Mouse (Mus musculus): ENCODE measurements around the gene Mmp23. TPM values are rescaled to one million over a fixed set of nuclear protein-coding genes. Genes with fewer than 3 reads are reported as not detected.
"Not testable (repeated sequence)": the region's sequence is repeated elsewhere in the genome, so short reads cannot be mapped to it uniquely, and the experiment has no call there.

Mmp23 gene
- polyA plus RNA-seq, 2 experiments: 2.8 to 5.4 TPM

GRCm38 (mm10) chr4:155675991-155676390 is 22.8 kb upstream of the Mmp23 start:
- no peak overlapping the region for H3K27ac ChIP-seq
- TF ChIP-seq CTCF (IDR thresholded peaks at IDR 0.05; ENCODE audit: low read depth) (peak; percentile 30), EP300 (IDR thresholded peaks at IDR 0.05; ENCODE audit: low read depth) (no peak)

DNA sequence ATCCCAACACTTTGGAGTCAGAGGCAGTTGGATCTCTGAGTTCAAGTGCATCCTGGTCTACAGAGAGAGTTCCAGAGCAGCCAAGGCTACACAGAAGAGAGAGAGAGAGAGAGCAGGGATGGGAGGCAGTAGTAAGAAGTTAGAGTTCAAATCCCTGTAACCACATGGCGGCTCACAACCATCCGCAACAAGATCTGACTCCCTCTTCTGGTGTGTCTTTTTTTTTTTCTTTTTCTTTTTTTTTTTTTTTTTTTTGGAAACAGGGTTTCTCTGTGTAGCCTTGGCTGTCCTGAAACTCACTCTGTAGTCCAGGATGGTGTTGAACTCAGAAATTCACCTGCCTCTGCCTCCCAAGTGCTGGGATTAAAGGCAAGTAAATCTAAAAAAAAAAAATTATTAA is 18.9 kb upstream of the Mmp23 start:
- H3K27me3 ChIP-seq (ENCODE audit: control insufficient read depth, insufficient read depth, low read length): no peaks in the 10 kb centered on the region
- no peak overlapping the region for H3K4me2 ChIP-seq (ENCODE audit: low read depth)
- peaks cover 3 to 9% of the 10 kb centered on the region in 2 experiments; a peak in 2 of 4 replicates for H3K4me1 ChIP-seq (replicated peaks; ENCODE audit: control insufficient read depth in 2 of 2, insufficient read depth in 2 of 2, low read length in 1 of 2)
- no peaks in the 10 kb centered on the region for H3K36me3 ChIP-seq (replicated peaks; ENCODE audit: control insufficient read depth, insufficient read depth, low read depth)
- no peaks in the 10 kb centered on the region for H3K9me3 ChIP-seq (ENCODE audit: control insufficient read depth, low read length)
- WGBS (ENCODE audit: insufficient replicate concordance): 43% methylated on average over 2 of the region's 2 CpGs
- ATAC-seq (ENCODE audit: insufficient read depth) (no peak), DNase-seq (ENCODE audit: low read depth in 3 of 3, low spot score in 3 of 3) (no peak)
- TF ChIP-seq EP300 (IDR thresholded peaks at IDR 0.05; ENCODE audit: low read depth): no peak
- TF ChIP-seq CTCF (IDR thresholded peaks at IDR 0.05; ENCODE audit: low read depth): no peak
- no peak overlapping the region for H3K9ac ChIP-seq (replicated peaks)
- no peak overlapping the region for H3K4me3 ChIP-seq (ENCODE audit: insufficient read depth in 1 of 2, low read depth in 2 of 2, low read length in 2 of 2)
- H3K27ac ChIP-seq: no peak overlapping the region

More at GRCm38 (mm10) chr4:155675991-155676390, 22.8 kb upstream of the Mmp23 start:
- Histone ChIP-seq H3K9me3 (ENCODE audit: control insufficient read depth, low read length) (no peaks in the 10 kb centered on the region), H3K4me3 (ENCODE audit: insufficient read depth in 1 of 2, low read depth in 2 of 2, low read length in 2 of 2) (no peak overlapping the region), H3K27me3 (ENCODE audit: control insufficient read depth, insufficient read depth, low read length) (no peaks in the 10 kb centered on the region), H3K36me3 (replicated peaks; ENCODE audit: control insufficient read depth, insufficient read depth, low read depth) (no peaks in the 10 kb centered on the region), H3K4me2 (ENCODE audit: low read depth) (no peak overlapping the region), H3K9ac (replicated peaks) (no peak overlapping the region), H3K4me1 (replicated peaks; ENCODE audit: control insufficient read depth in 2 of 2, insufficient read depth in 2 of 2, low read length in 1 of 2) (no peaks in the 10 kb centered on the region)
- DNase-seq (ENCODE audit: low read depth in 3 of 3, low spot score in 3 of 3) (no peak), ATAC-seq (ENCODE audit: insufficient read depth) (no peak)
- WGBS (ENCODE audit: insufficient replicate concordance): 62% methylated on average over 2 of the region's 2 CpGs

DNA sequence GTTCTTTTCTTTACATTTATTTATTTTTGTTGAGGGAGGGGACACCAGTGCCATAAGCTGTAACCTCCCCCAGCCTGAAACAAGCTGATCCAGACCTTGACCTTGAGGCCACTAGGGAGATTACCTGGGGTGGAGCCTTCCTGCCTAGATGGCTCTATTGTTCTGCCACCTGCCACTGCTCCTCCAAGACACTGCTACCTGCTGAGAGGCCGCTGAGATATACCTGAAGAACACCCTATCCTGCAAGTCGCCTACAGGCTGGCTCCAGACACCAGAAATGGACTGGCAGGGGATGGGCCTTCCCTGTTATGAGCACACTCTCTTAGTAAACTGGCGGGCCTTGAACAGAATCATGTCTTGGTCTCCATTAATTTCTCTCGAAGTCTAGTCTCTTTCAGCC is 17.1 kb upstream of the Mmp23 start:
- 64% methylated on average over 4 of the region's 4 CpGs for WGBS (ENCODE audit: insufficient replicate concordance)
- not testable (repeated sequence) for H3K4me3 ChIP-seq (ENCODE audit: insufficient read depth in 1 of 2, low read depth in 2 of 2, low read length in 2 of 2); H3K9me3 ChIP-seq (ENCODE audit: control insufficient read depth, low read length); DNase-seq (ENCODE audit: low read depth in 3 of 3, low spot score in 3 of 3); H3K4me2 ChIP-seq (ENCODE audit: low read depth); ATAC-seq (ENCODE audit: insufficient read depth); H3K4me1 ChIP-seq (replicated peaks; ENCODE audit: control insufficient read depth in 2 of 2, insufficient read depth in 2 of 2, low read length in 1 of 2); H3K27ac ChIP-seq; H3K36me3 ChIP-seq (replicated peaks; ENCODE audit: control insufficient read depth, insufficient read depth, low read depth); H3K27me3 ChIP-seq (ENCODE audit: control insufficient read depth, insufficient read depth, low read length); H3K9ac ChIP-seq (replicated peaks)

GRCm38 (mm10) chr4:155669598-155670075 is 16.5 kb upstream of the Mmp23 start:
- DNase-seq (ENCODE audit: low read depth in 3 of 3, low spot score in 3 of 3) (no peak), ATAC-seq (ENCODE audit: insufficient read depth) (peak; percentile 0; the same call in 1 of the 2 replicates)
- Histone ChIP-seq H3K4me2 (ENCODE audit: low read depth) (peak overlapping the region; percentile 87), H3K27ac (no peak overlapping the region), H3K36me3 (replicated peaks; ENCODE audit: control insufficient read depth, insufficient read depth, low read depth) (no peaks in the 10 kb centered on the region), H3K4me1 (replicated peaks; ENCODE audit: control insufficient read depth in 2 of 2, insufficient read depth in 2 of 2, low read length in 1 of 2) (peaks cover 3 to 9% of the 10 kb centered on the region in 2 experiments; a peak in 2 of 4 replicates), H3K9ac (replicated peaks) (no peak overlapping the region), H3K27me3 (ENCODE audit: control insufficient read depth, insufficient read depth, low read length) (no peaks in the 10 kb centered on the region), H3K9me3 (ENCODE audit: control insufficient read depth, low read length) (no peaks in the 10 kb centered on the region), H3K4me3 (ENCODE audit: insufficient read depth in 1 of 2, low read depth in 2 of 2, low read length in 2 of 2) (peak overlapping the region; percentile 87 to 91)
- under 1% methylated on average over 8 of the region's 8 CpGs for WGBS (ENCODE audit: insufficient replicate concordance)
- no peak for TF ChIP-seq EP300 (IDR thresholded peaks at IDR 0.05; ENCODE audit: low read depth)

DNA sequence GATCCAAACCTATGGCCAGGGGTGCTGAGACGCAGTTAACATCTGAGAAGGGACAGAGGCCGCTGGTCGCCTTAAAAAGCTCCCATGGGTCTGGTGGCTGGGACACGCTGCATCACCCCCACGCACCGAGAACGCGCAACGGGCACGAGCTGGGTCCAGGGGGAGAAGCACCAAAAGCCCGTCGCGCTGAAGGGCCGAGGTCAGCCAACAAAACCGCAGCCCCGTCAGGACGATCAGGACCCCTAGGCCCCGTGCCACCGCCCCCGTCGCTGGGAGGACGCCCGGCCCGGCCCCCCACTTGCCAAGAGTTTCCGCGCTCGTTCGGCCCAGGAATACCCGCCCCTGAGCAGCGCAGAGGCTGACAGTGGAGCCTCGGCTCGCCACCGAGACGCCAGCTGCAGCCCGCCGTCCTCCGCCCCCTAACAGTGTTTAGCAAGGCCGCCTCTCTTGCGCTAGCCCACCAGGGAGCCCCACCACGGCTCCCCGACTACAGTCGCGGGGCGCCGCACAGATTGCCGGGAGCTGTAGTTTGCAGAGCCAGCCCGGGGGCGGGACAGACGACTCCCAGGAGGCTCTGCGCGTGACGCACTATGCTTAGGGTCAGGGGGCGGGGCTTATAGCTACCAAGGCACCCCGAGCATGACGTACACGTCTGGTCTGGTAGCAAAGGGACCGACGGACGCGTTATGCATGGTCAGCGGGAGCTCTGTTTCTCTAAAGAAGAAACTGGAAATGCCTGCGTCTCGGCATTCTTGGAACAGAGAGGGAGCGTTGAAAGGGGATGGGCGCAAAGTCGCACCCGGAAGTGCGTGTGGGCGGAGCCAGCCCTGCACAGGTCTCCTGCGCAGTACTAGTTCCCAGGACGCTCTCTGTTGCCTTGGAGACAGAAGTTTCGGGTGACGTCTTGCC is 15.8 kb upstream of the Mmp23 start, which contains the start of gene Mib2:
TSS of gene Mib2 (minus strand) at position 510 of the 909 bp plus-strand sequence.
- peak within 1 kb of the TSS; percentile 87 for H3K4me2 ChIP-seq (ENCODE audit: low read depth)
- DNase-seq (ENCODE audit: low read depth in 3 of 3, low spot score in 3 of 3) (peak; percentile 92), ATAC-seq (ENCODE audit: insufficient read depth) (peak; percentile 99)
- H3K9me3 ChIP-seq (ENCODE audit: control insufficient read depth, low read length): no peaks in the 10 kb centered on the region
- no peak within 1 kb of the TSS for H3K27ac ChIP-seq
- peak within 1 kb of the TSS; percentile 77 for H3K9ac ChIP-seq (replicated peaks)
- H3K27me3 ChIP-seq (ENCODE audit: control insufficient read depth, insufficient read depth, low read length): no peaks in the 10 kb centered on the region
- H3K36me3 ChIP-seq (replicated peaks; ENCODE audit: control insufficient read depth, insufficient read depth, low read depth): no peaks in the 10 kb centered on the region
- H3K4me1 ChIP-seq (replicated peaks; ENCODE audit: control insufficient read depth in 2 of 2, insufficient read depth in 2 of 2, low read length in 1 of 2): peaks cover 3 to 9% of the 10 kb centered on the region in 2 experiments; a peak in 2 of 4 replicates
- TF ChIP-seq CTCF (IDR thresholded peaks at IDR 0.05; ENCODE audit: low read depth): no peak
- TF ChIP-seq EP300 (IDR thresholded peaks at IDR 0.05; ENCODE audit: low read depth): no peak
- H3K4me3 ChIP-seq (ENCODE audit: insufficient read depth in 1 of 2, low read depth in 2 of 2, low read length in 2 of 2): peak within 1 kb of the TSS; percentile 87 to 91
- under 1% methylated on average over 73 of the region's 73 CpGs for WGBS (ENCODE audit: insufficient replicate concordance)
